Mouse (Mus musculus) lung, embryonic 16.5 days (tissue): ENCODE measurements at regions not wholly inside any gene's neighbourhood (a gene's known extent, or its start where the extent isn't known, plus 50 kb on each side); places are given as distances from the start of the nearest gene placed in this dataset.

Source experiments
- ATAC-seq: fragments of 200-750 bp; cut with Nextera tagmentation; 2 replicates; pipeline ENCODE4 v1.8.0; 2017; ENCODE audit warnings: low read depth, mild to moderate bottlenecking, moderate library complexity
- H3K27ac ChIP-seq: fragments of 300-500 bp; sonication (generic); 2 replicates; pipeline ENCODE4 v1.5.1; 2014; ENCODE audit warnings: mild to moderate bottlenecking, control low read depth, low read length
- H3K27me3 ChIP-seq: fragments of 300-500 bp; sonication (generic); 2 replicates; pipeline ENCODE4 v1.6.1; 2014; ENCODE audit warnings: low read depth, low read length, mixed read lengths; ENCODE audit not compliant: control insufficient read depth, insufficient read depth
- H3K36me3 ChIP-seq: fragments of 300-500 bp; sonication (generic); 2 replicates; pipeline ENCODE4 v1.6.1; 2014; ENCODE audit warnings: low read length; ENCODE audit not compliant: control insufficient read depth, insufficient read depth
- H3K4me1 ChIP-seq: fragments of 300-500 bp; sonication (generic); replicated peaks from 2 replicates; pipeline ENCODE4 v1.6.1; 2014; ENCODE audit warnings: low read length, mixed read lengths; ENCODE audit not compliant: control insufficient read depth, insufficient read depth
- H3K4me2 ChIP-seq: fragments of 300-500 bp; sonication (generic); 2 replicates; pipeline ENCODE4 v1.6.1; 2014; ENCODE audit warnings: low read depth, low read length, control low read depth
- H3K4me3 ChIP-seq: fragments of 300-500 bp; sonication (generic); 2 replicates; pipeline ENCODE4 v1.5.1; 2014; ENCODE audit warnings: mild to moderate bottlenecking, low read length, control low read depth
- H3K9ac ChIP-seq: fragments of 300-500 bp; sonication (generic); 2 replicates; pipeline ENCODE4 v1.6.1; 2014; ENCODE audit warnings: low read length, control low read depth
- H3K9me3 ChIP-seq: fragments of 300-500 bp; sonication (generic); 2 replicates; pipeline ENCODE4 v1.6.1; 2016; ENCODE audit warnings: low read length; ENCODE audit not compliant: control insufficient read depth
- WGBS: fragments of 180-500 bp; shearing (Covaris S2); extraction: QIAGEN DNeasy Blood & Tissue Kit; methylation state at CpG from one replicate; pipeline ENCODE4 v1.1.7; 2014; 5-methylcytosine and 5-hydroxymethylcytosine counted together

GRCm38 (mm10) chr2:92525628-92526027 is 65.3 kb upstream of the Slc35c1 start:
- Histone ChIP-seq H3K36me3 (no peaks in the 10 kb centered on the region), H3K27me3 (no peaks in the 10 kb centered on the region), H3K4me3 (no peak overlapping the region), H3K9ac (no peak overlapping the region), H3K27ac (no peak overlapping the region), H3K4me1 (peaks cover 7% of the 10 kb centered on the region), H3K9me3 (no peaks in the 10 kb centered on the region), H3K4me2 (no peak overlapping the region)
- ATAC-seq, result no peak
- 50% methylated on average over 7 of the region's 7 CpGs for WGBS

GRCm38 (mm10) chr2:92525062-92525623 is 64.8 kb upstream of the Slc35c1 start:
- Histone ChIP-seq H3K9me3 (no peaks in the 10 kb centered on the region), H3K4me1 (peaks cover 7% of the 10 kb centered on the region), H3K4me3 (no peak overlapping the region), H3K27ac (no peak overlapping the region), H3K4me2 (no peak overlapping the region), H3K36me3 (no peaks in the 10 kb centered on the region), H3K9ac (no peak overlapping the region), H3K27me3 (no peaks in the 10 kb centered on the region)
- no peak for ATAC-seq
- WGBS, result 61% methylated on average over 10 of the region's 10 CpGs

GRCm38 (mm10) chr2:92524346-92524905 is 64.1 kb upstream of the Slc35c1 start:
- no peak overlapping the region for H3K27ac ChIP-seq
- H3K9me3 ChIP-seq, result no peaks in the 10 kb centered on the region
- 0 out of 2 replicates have a peak, but pooled peaks cover 4% of the 10 kb centered on the region for H3K4me1 ChIP-seq
- no peaks in the 10 kb centered on the region for H3K36me3 ChIP-seq
- 92% methylated on average over 9 of the region's 9 CpGs for WGBS
- no peak overlapping the region for H3K4me2 ChIP-seq
- H3K4me3 ChIP-seq, result no peak overlapping the region
- no peak for ATAC-seq
- no peak overlapping the region for H3K9ac ChIP-seq
- H3K27me3 ChIP-seq, result no peaks in the 10 kb centered on the region

GRCm38 (mm10) chr2:92523321-92523895 is 63.1 kb upstream of the Slc35c1 start:
- Histone ChIP-seq H3K36me3 (no peaks in the 10 kb centered on the region), H3K9me3 (no peaks in the 10 kb centered on the region), H3K4me2 (no peak overlapping the region), H3K4me3 (no peak overlapping the region), H3K27me3 (no peaks in the 10 kb centered on the region), H3K27ac (no peak overlapping the region), H3K9ac (no peak overlapping the region), H3K4me1 (no peaks in the 10 kb centered on the region)
- ATAC-seq, result no peak
- 58% methylated on average over 13 of the region's 13 CpGs for WGBS

- H3K9me3 ChIP-seq, result no peaks in the 10 kb centered on the region
- no peak for ATAC-seq
- H3K4me2 ChIP-seq, result no peak overlapping the region
- H3K36me3 ChIP-seq, result no peaks in the 10 kb centered on the region
- no peak overlapping the region for H3K9ac ChIP-seq
- H3K4me1 ChIP-seq, result no peaks in the 10 kb centered on the region
- no peaks in the 10 kb centered on the region for H3K27me3 ChIP-seq
- no peak overlapping the region for H3K4me3 ChIP-seq
- H3K27ac ChIP-seq, result no peak overlapping the region
- 69% methylated on average over 8 of the region's 8 CpGs for WGBS
Measured at GRCm38 (mm10) chr2:92521527-92521926, 61.2 kb upstream of the Slc35c1 start.

GRCm38 (mm10) chr2:92519396-92519795 is 59.1 kb upstream of the Slc35c1 start:
- Histone ChIP-seq H3K4me2 (no peak overlapping the region), H3K9me3 (no peaks in the 10 kb centered on the region), H3K27ac (no peak overlapping the region), H3K36me3 (no peaks in the 10 kb centered on the region), H3K27me3 (no peaks in the 10 kb centered on the region), H3K9ac (no peak overlapping the region), H3K4me3 (no peak overlapping the region), H3K4me1 (no peaks in the 10 kb centered on the region)
- 53% methylated on average over 8 of the region's 8 CpGs for WGBS
- no peak for ATAC-seq

- no peaks in the 10 kb centered on the region for H3K4me1 ChIP-seq
- H3K9ac ChIP-seq, result no peak overlapping the region
- ATAC-seq, result no peak
- no peak overlapping the region for H3K4me2 ChIP-seq
- H3K4me3 ChIP-seq, result no peak overlapping the region
- no peaks in the 10 kb centered on the region for H3K27me3 ChIP-seq
- no peak overlapping the region for H3K27ac ChIP-seq
- H3K36me3 ChIP-seq, result no peaks in the 10 kb centered on the region
- 67% methylated on average over 8 of the region's 8 CpGs for WGBS
- H3K9me3 ChIP-seq, result no peaks in the 10 kb centered on the region
Measured at GRCm38 (mm10) chr2:92518891-92519290, 58.6 kb upstream of the Slc35c1 start.

- no peaks in the 10 kb centered on the region for H3K4me1 ChIP-seq
- H3K9me3 ChIP-seq, result no peaks in the 10 kb centered on the region
- H3K4me3 ChIP-seq, result no peak overlapping the region
- H3K27ac ChIP-seq, result no peak overlapping the region
- no peaks in the 10 kb centered on the region for H3K36me3 ChIP-seq
- H3K4me2 ChIP-seq, result no peak overlapping the region
- no peak for ATAC-seq
- 48% methylated on average over 6 of the region's 6 CpGs for WGBS
- no peak overlapping the region for H3K9ac ChIP-seq
- no peaks in the 10 kb centered on the region for H3K27me3 ChIP-seq
Measured at GRCm38 (mm10) chr2:92514961-92515360, 54.6 kb upstream of the Slc35c1 start.

- Histone ChIP-seq H3K27me3 (no peaks in the 10 kb centered on the region), H3K4me3 (no peak overlapping the region), H3K4me2 (no peak overlapping the region), H3K4me1 (no peaks in the 10 kb centered on the region), H3K9me3 (no peaks in the 10 kb centered on the region), H3K9ac (no peak overlapping the region), H3K27ac (no peak overlapping the region), H3K36me3 (no peaks in the 10 kb centered on the region)
- WGBS, result 65% methylated on average over 6 of the region's 6 CpGs
- ATAC-seq, result no peak
Measured at GRCm38 (mm10) chr2:92511771-92512744, 51.7 kb upstream of the Slc35c1 start.
